Mouse (Mus musculus) heart, postnatal 25 days (tissue): ENCODE measurements around the gene Lrg1. TPM values are rescaled to one million over a fixed set of nuclear protein-coding genes. Genes with fewer than 3 reads are reported as not detected.

ENCODE experiments used
- DNase-seq: peaks from one replicate; pipeline ENCODE4 v3.0.0; 2022; ENCODE audit warnings: low spot score
- intact Hi-C: fragments of 180-260 bp; cut with DNase I; formaldehyde crosslinking; loops from one replicate; pipeline ENCODE4 v1.15.1; 2025
- total RNA-seq, 2 experiments: library from RNA; stranded (reverse); gene quantifications; 2 replicates each; pipeline ENCODE4 v1.2.3; 2021

The Lrg1 gene
- total RNA-seq, 2 experiments from 2014 or later, result 53.8 to 55.0 TPM

GRCm38 (mm10) chr17:56137839-56138613 lies 16.2 kb upstream of the Lrg1 start:
- DNase-seq, result no peak
- intact Hi-C loops, result no loop called here

- no peak for DNase-seq
- intact Hi-C loops, result no loop called here
These were observed 14.8 kb upstream of the Lrg1 start for GRCm38 (mm10) chr17:56136558-56136957.

GRCm38 (mm10) chr17:56134463-56134971 lies 12.7 kb upstream of the Lrg1 start:
- DNase-seq, result no peak
- intact Hi-C loops, result loop anchor here (5.0 kb wide), 1 partner anchor 218 kb away; no protein-coding TSS in a partner anchor

DNA sequence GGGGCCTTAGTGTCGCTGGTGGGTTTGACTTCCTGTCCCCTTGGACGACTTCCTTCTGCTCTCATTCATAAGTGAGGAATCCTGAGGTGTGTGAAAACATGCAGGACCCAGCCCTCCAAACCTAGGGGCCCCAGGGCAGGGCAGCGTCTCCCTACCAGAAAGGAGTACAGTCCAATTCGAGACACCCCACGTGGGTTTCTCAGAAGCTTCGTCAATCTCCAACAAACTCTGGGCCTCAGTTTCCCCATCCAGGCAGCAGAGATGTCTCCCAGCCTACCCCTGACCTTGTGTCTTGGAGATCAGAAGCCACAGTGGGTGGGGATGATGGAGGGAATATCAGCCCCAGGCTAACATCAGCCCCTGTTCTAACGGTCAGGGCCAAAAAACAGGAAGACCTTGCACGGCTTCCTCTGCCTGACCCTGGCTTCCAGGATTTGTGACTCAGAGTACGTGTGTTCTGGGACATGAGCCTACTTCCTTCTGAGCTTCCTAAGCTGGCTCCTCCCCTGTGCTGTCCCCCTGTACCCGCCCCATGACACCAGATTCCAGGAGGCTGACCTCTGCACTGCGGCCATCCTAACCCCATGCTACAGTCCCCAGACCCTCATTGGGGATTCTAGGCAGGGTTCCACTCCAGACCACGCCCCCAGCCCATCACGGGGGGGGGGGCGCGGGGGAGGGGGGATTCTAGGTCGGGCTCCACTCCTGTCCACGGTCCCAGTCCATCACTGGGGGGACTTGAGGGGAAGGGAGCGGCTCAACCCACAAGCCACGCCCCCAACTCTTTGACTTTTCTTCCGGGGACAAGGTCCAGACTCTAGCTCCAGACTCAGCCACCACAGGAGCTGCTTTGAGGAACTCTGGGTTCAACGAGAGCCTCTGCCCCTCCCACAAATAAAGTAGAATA lies 11.9 kb upstream of the Lrg1 start:
- intact Hi-C loops, result loop anchor here (2.0 to 5.0 kb wide), 2 partner anchors 121 to 219 kb away; no protein-coding TSS in a partner anchor
- peak; percentile 81 for DNase-seq

GRCm38 (mm10) chr17:56132661-56133060 lies 10.9 kb upstream of the Lrg1 start:
- intact Hi-C loops, result loop anchor here (1.0 to 5.0 kb wide), 3 partner anchors 27 to 220 kb away; no protein-coding TSS in a partner anchor
- DNase-seq, result no peak

- no peak for DNase-seq
- intact Hi-C loops, result loop anchor here (1.0 to 5.0 kb wide), 3 partner anchors 27 to 220 kb away; no protein-coding TSS in a partner anchor
These were observed 10.0 kb upstream of the Lrg1 start for GRCm38 (mm10) chr17:56131814-56132213.

DNA sequence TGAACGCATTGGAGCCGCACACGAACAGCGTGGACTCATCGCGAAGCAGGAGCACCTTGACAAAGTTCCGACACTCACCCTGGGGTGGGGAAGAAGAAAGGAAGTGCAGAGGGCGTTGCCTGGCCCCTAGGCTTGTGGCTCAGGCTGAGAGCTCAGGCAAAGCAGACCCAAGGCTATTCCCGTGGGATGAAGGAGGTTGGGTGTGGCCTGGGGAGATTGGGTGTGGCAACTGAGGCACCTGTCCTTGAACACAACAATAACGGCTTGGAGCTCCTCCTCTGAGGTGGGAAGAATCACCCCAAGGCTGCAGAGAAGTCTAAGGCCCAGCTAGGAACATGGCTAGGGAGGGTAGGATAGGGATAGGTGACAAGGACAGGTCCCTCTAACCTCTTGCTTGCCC lies 9.3 kb upstream of the Lrg1 start:
- intact Hi-C loops, result loop anchor here (5.0 kb wide), 1 partner anchor 221 kb away; no protein-coding TSS in a partner anchor
- no peak for DNase-seq

GRCm38 (mm10) chr17:56128246-56128645 lies 6.4 kb upstream of the Lrg1 start:
- DNase-seq, result no peak
- intact Hi-C loops, result no loop called here

DNA sequence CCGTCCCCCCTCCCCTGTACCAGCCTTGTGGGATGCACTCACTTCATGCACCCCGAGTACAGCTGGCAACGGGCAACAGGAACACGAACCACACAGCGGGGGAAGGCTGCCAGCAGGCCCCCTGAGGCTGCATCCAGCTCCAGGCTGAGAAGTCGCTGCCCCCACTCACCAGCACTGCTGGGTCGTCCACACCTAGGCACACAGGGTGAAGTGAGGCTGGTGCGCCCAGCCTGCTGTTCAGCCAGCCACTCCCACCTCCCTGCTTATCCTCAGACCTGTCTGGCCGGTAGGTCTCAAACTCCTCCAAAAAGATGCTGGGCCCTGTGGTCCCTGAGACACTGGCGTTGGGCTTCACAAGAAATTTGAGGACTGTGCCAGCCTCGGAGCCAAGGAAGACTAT lies 4.4 kb upstream of the Lrg1 start:
- intact Hi-C loops, result no loop called here
- no peak for DNase-seq

DNA sequence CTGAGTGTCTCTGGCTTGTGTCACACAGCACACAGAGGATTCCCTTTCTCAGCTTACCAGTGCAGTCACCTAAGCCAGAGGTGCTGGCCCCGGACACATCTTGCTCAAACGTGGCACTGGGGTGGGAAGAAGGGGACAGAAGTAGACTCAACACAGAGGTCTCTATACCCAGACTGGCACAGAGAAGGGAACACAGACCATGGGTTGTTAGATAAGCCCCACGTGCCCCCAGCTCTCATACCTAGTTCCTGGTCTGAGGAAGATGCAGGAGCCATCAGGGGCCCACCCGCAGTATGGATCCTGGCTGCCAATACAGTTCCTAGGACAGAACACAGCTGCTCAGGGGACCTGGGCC lies 3.5 kb upstream of the Lrg1 start:
- intact Hi-C loops, result no loop called here

GRCm38 (mm10) chr17:56124377-56125275 lies 2.8 kb upstream of the Lrg1 start:
- DNase-seq, result no peak
- intact Hi-C loops, result no loop called here

More for the DNA sequence above, 3.5 kb upstream of the Lrg1 start:
- DNase-seq, result no peak

GRCm38 (mm10) chr17:56123681-56124340 lies 2.0 kb upstream of the Lrg1 start:
- intact Hi-C loops, result no loop called here
- DNase-seq, result no peak

DNA sequence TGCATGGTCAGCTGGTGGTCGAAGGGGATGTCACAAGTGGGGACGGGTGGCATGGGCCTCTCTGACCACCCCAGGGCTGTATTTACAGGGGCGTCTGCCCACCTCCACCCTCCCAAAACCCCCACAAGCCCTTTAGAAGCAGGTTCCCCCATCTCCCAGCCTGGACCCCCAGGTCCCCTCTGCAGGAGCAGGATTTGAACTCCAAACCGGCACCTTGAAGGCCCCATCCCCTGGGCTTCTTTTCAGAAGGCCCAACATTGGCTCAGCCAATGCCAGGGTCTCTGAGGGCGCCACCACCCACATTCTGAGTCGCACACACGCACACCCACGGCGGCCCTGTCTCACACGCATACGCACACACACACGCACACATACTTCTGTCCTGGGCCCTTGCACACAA lies 1.4 kb upstream of the Lrg1 start:
- intact Hi-C loops, result no loop called here
- DNase-seq, result no peak

DNA sequence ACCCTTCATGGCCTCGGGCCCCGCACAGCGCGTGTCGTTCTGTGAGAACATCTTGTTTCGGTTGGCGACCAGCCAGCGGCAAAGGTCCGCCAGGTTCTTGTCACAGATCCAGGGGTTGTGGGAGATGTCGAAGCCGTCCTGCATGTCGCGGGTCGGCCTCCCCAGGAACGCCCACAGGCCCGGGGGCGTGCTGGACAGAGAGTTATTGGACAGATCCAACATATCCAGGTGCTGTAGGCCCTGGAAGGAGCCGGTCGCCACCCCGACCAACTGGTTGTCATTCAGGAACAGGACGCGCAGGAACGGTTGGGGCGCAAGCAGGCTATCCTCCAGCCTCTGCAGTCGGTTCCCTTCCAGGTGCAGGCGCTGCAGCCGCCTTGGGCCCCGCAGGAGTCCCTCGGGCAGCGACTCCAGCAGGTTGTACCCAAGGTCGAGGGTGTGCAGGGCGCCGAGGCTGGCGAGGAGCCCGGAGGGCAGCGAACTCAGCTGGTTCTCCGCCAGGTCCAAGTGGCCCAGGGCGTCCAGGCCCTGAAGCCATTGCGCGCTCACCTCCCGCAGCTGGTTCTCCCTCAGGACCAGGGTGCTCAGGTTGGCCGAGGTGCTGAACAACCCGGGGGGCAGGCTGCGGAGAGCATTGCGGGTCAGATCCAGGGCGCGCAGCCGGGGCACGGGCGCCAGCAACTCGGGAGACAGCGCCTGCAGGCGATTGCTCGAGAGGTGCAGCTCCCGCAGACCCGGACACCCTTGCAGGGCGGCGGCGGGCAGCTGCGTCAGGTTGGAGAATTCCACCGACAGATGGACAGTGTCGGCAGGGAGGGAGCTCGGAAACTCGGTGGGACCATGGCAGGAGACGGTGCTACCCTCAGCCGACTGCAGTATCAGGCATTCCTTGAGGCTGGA lies 1.6 kb downstream of the Lrg1 start:
- peak; percentile 56 for DNase-seq

DNA sequence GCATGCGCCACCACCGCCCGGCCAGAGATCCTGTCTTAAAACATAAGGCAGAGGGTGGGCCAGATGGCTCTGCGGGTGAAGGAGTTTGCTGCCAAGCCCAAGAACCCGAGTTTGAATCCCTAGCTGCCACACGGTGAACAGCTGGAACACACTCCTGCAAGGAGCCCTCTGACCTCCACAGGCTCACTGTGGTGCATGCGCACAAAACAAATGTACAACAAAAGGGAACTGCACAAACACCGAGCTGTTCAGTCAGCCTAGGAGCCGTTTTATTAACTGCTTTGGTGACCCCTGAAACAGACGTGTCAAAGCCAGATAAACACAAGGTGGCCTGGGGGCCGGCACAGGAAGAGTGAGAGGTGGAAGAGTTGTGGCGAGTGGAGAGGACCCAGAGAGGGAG lies 2.4 kb downstream of the Lrg1 start:
- DNase-seq, result no peak
- intact Hi-C loops, result no loop called here

More for the DNA sequence above, 1.6 kb downstream of the Lrg1 start:
- intact Hi-C loops, result no loop called here

GRCm38 (mm10) chr17:56117251-56117710 lies 4.5 kb downstream of the Lrg1 start, which contains the start of gene Plin5:
TSS of gene Plin5 (minus strand) at chr17:56117596.
- intact Hi-C loops, result no loop called here
- peak; percentile 59 for DNase-seq

DNA sequence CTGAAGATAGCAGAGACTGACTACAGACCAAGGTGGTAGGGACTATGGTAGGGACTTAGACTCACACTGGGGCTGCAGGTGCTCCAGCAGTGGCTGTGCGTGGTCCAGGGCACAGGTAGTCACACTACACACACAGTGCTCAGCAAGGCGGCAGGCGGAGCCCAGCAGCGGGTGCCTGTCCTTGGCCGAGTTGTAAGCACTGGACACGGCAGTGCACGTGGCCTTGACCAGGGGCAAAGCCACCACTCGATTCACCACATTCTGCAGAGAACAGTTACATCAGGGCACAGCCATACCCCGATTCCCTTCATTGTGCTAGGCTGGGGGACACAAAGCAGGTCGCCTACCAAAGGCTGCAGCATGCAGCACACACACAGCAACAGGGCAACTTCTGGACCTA lies 5.6 kb downstream of the Lrg1 start:
- intact Hi-C loops, result no loop called here
- DNase-seq, result no peak

DNA sequence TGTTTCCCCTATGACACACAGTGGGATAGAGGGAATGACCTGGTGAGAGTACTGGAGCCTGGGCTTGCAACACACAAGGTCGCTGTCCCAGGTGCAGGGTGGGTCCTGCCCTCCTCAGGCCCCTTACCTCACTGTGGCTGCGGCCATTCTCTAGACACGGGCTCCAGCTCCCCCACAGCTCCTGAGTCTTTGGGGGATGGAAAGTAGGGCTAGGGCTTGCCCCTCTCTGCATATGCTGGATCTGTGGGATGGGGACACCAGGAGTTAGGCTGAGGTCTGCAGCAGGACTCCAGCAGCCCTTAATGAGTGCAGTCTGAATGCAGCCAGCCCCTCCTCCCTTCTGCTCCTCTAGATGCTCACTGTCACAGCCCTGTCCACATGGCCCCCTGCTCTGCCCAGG lies 9.1 kb downstream of the Lrg1 start:
- intact Hi-C loops, result loop anchor here (5.0 kb wide), 1 partner anchor 140 kb away; no protein-coding TSS in a partner anchor
- no peak for DNase-seq
